Mouse (Mus musculus) MEL (cell line): ENCODE results near the gene Slc5a6. TPM values are rescaled to one million over a fixed set of nuclear protein-coding genes. Genes with fewer than 3 reads are reported as not detected.

ENCODE experiments used
- DNase-seq: peaks from one replicate; pipeline ENCODE4 v3.0.0; 2011; ENCODE audit warnings: low read depth, low spot score
- H3K27ac ChIP-seq: 2 replicates; pipeline ENCODE4 v1.5.1; 2012; ENCODE audit warnings: low read depth, mild to moderate bottlenecking, control low read depth, low read length, moderate library complexity; ENCODE audit not compliant: control insufficient read depth
- H3K27me3 ChIP-seq, 2 experiments: fragments of 150-350 bp in 1 of 2; sonication (generic) in 1 of 2; 2 replicates each; pipeline ENCODE4 v1.6.1; 2012; ENCODE audit warnings: low read length in 2 of 2, mild to moderate bottlenecking in 2 of 2, improper control_type of control experiment in 1 of 2, moderate library complexity in 1 of 2; ENCODE audit not compliant: insufficient read depth in 2 of 2, control insufficient read depth in 1 of 2
- H3K36me3 ChIP-seq, 2 experiments: 2 replicates each; pipeline ENCODE4 v1.6.1; 2012 to 2014; ENCODE audit warnings: low read length in 2 of 2, improper control_type of control experiment in 1 of 2, inconsistent platforms in 1 of 2, mild to moderate bottlenecking in 1 of 2; ENCODE audit not compliant: insufficient read depth in 2 of 2, control insufficient read depth in 1 of 2
- H3K4me1 ChIP-seq, 2 experiments: fragments of 150-350 bp in 1 of 2; sonication (generic) in 1 of 2; 2 replicates each; pipeline ENCODE4 v1.6.1; 2012; ENCODE audit warnings: low read length in 2 of 2, improper control_type of control experiment in 1 of 2, mild to moderate bottlenecking in 1 of 2; ENCODE audit not compliant: insufficient read depth in 2 of 2, control insufficient read depth in 1 of 2
- H3K4me3 ChIP-seq, 2 experiments: fragments of 150-350 bp in 1 of 2; sonication (generic) in 1 of 2; 2 replicates each; pipeline ENCODE4 v1.5.1; 2012; ENCODE audit warnings: low read depth in 2 of 2, low read length in 2 of 2, mild to moderate bottlenecking in 2 of 2, moderate library complexity in 2 of 2, control low read depth in 1 of 2, improper control_type of control experiment in 1 of 2; ENCODE audit not compliant: control insufficient read depth in 1 of 2, insufficient read depth in 1 of 2
- H3K79me2 ChIP-seq: 2 replicates; pipeline ENCODE4 v1.6.1; 2012; ENCODE audit warnings: mild to moderate bottlenecking, low read length, moderate library complexity; ENCODE audit not compliant: control insufficient read depth, poor library complexity, insufficient read depth
- H3K9ac ChIP-seq: 2 replicates; pipeline ENCODE4 v1.6.1; 2012; ENCODE audit warnings: low read depth, mild to moderate bottlenecking, control low read depth, low read length, moderate library complexity; ENCODE audit not compliant: control insufficient read depth, poor library complexity, severe bottlenecking
- H3K9me3 ChIP-seq: fragments of 150-350 bp; sonication (generic); replicated peaks from 2 replicates; pipeline ENCODE4 v1.6.1; 2012; ENCODE audit warnings: mild to moderate bottlenecking, low read length, improper control_type of control experiment, moderate library complexity; ENCODE audit not compliant: insufficient read depth
- BHLHE40 ChIP-seq: IDR thresholded peaks from 2 replicates; pipeline ENCODE4 v1.6.1; 2012; ENCODE audit warnings: low read depth, mild to moderate bottlenecking, inconsistent platforms, low read length, improper control_type of control experiment, borderline replicate concordance
- CTCF ChIP-seq, 3 experiments: IDR thresholded peaks in 2 of 3; conservative IDR thresholded peaks in 1 of 3; 2 replicates each; pipeline ENCODE4 v1.5.1; 2011 to 2012; ENCODE audit warnings: low read length in 3 of 3, low read depth in 2 of 3, mild to moderate bottlenecking in 2 of 3, improper control_type of control experiment in 1 of 3, inconsistent platforms in 1 of 3, mixed read lengths in 1 of 3, moderate library complexity in 1 of 3; ENCODE audit not compliant: control insufficient read depth in 1 of 3, insufficient read depth in 1 of 3, poor library complexity in 1 of 3, severe bottlenecking in 1 of 3
- E2F4 ChIP-seq: IDR thresholded peaks from 2 replicates; pipeline ENCODE4 v1.6.1; 2011; ENCODE audit warnings: low read depth, low read length, improper control_type of control experiment, borderline replicate concordance
- ELF1 ChIP-seq: IDR thresholded peaks from 2 replicates; pipeline ENCODE4 v1.6.1; 2014; ENCODE audit warnings: low read depth, mild to moderate bottlenecking, inconsistent platforms, low read length, improper control_type of control experiment, moderate library complexity
- EP300 ChIP-seq, 2 experiments: IDR thresholded peaks; 2 replicates each; pipeline ENCODE4 v1.6.1; 2011; ENCODE audit warnings: improper control_type of control experiment in 2 of 2, low read length in 2 of 2, low read depth in 1 of 2, mild to moderate bottlenecking in 1 of 2
- ETS1 ChIP-seq: IDR thresholded peaks from 2 replicates; pipeline ENCODE4 v1.6.1; 2012; ENCODE audit warnings: low read depth, mild to moderate bottlenecking, inconsistent platforms, low read length, improper control_type of control experiment, moderate library complexity
- HCFC1 ChIP-seq: IDR thresholded peaks from 2 replicates; pipeline ENCODE4 v1.6.1; 2012; ENCODE audit warnings: low read depth, mild to moderate bottlenecking, inconsistent platforms, low read length, improper control_type of control experiment, moderate library complexity
- JUND ChIP-seq: IDR thresholded peaks from 2 replicates; pipeline ENCODE4 v1.6.1; 2011; ENCODE audit warnings: low read depth, mild to moderate bottlenecking, improper control_type of control experiment, low read length
- KAT2A ChIP-seq: conservative IDR thresholded peaks from 2 replicates; pipeline ENCODE4 v1.6.1; 2012; ENCODE audit warnings: low read depth, low read length, improper control_type of control experiment, inconsistent platforms
- MAFK ChIP-seq: IDR thresholded peaks from 2 replicates; pipeline ENCODE4 v1.6.1; 2011; ENCODE audit warnings: low read depth, mild to moderate bottlenecking, low read length, improper control_type of control experiment, borderline replicate concordance
- MAX ChIP-seq: IDR thresholded peaks from 2 replicates; pipeline ENCODE4 v1.6.1; 2011; ENCODE audit warnings: low read length, improper control_type of control experiment
- MXI1 ChIP-seq: IDR thresholded peaks from 2 replicates; pipeline ENCODE4 v1.6.1; 2011; ENCODE audit warnings: mild to moderate bottlenecking, low read depth, low read length, improper control_type of control experiment
- MYB ChIP-seq: IDR thresholded peaks from 2 replicates; pipeline ENCODE4 v1.6.1; 2011; ENCODE audit warnings: mild to moderate bottlenecking, low read depth, low read length, improper control_type of control experiment
- MYC ChIP-seq: IDR thresholded peaks from 2 replicates; pipeline ENCODE4 v1.6.1; 2011; ENCODE audit warnings: low read depth, mild to moderate bottlenecking, low read length, improper control_type of control experiment, moderate library complexity
- POLR2A ChIP-seq, 2 experiments: IDR thresholded peaks; 2 replicates each; pipeline ENCODE4 v1.6.1; 2011 to 2012; ENCODE audit warnings: low read length in 2 of 2, mild to moderate bottlenecking in 2 of 2, control low read depth in 1 of 2, improper control_type of control experiment in 1 of 2, low read depth in 1 of 2, moderate library complexity in 1 of 2; ENCODE audit not compliant: control insufficient read depth in 1 of 2, insufficient read depth in 1 of 2, poor library complexity in 1 of 2
- RAD21 ChIP-seq: IDR thresholded peaks from 2 replicates; pipeline ENCODE4 v1.6.1; 2011; ENCODE audit warnings: mild to moderate bottlenecking, low read depth, low read length, improper control_type of control experiment
- SIN3A ChIP-seq: IDR thresholded peaks from 2 replicates; pipeline ENCODE4 v1.6.1; 2012; ENCODE audit warnings: low read length, improper control_type of control experiment, inconsistent platforms
- SMC3 ChIP-seq: IDR thresholded peaks from 2 replicates; pipeline ENCODE4 v1.6.1; 2011; ENCODE audit warnings: low read depth, low read length, improper control_type of control experiment
- TAL1 ChIP-seq: IDR thresholded peaks from 2 replicates; pipeline ENCODE4 v1.6.1; 2012; ENCODE audit warnings: mild to moderate bottlenecking, inconsistent platforms, low read length, moderate library complexity, mixed read lengths
- TCF12 ChIP-seq: IDR thresholded peaks from 2 replicates; pipeline ENCODE4 v1.6.1; 2014; ENCODE audit warnings: low read depth, mild to moderate bottlenecking, inconsistent platforms, low read length, improper control_type of control experiment, moderate library complexity
- UBTF ChIP-seq: IDR thresholded peaks from 2 replicates; pipeline ENCODE4 v1.6.1; 2012; ENCODE audit warnings: low read depth, mild to moderate bottlenecking, inconsistent platforms, low read length, improper control_type of control experiment, moderate library complexity, borderline replicate concordance; ENCODE audit not compliant: insufficient read depth
- USF1 ChIP-seq: IDR thresholded peaks from 2 replicates; pipeline ENCODE4 v1.6.1; 2014; ENCODE audit warnings: low read depth, mild to moderate bottlenecking, inconsistent platforms, low read length, improper control_type of control experiment, moderate library complexity
- USF2 ChIP-seq, 2 experiments: IDR thresholded peaks; 2 replicates each; pipeline ENCODE4 v1.6.1; 2011 to 2012; ENCODE audit warnings: improper control_type of control experiment in 2 of 2, low read length in 2 of 2, borderline replicate concordance in 1 of 2, inconsistent platforms in 1 of 2, low read depth in 1 of 2, mild to moderate bottlenecking in 1 of 2; ENCODE audit not compliant: insufficient read depth in 1 of 2
- ZMIZ1 ChIP-seq: IDR thresholded peaks from 2 replicates; pipeline ENCODE4 v1.6.1; 2012; ENCODE audit warnings: low read depth, mild to moderate bottlenecking, inconsistent platforms, low read length, improper control_type of control experiment, moderate library complexity
- polyA plus RNA-seq, 2 experiments: library from polyadenylated mRNA; stranded (reverse) in 1 of 2; unstranded in 1 of 2; fragments of >175 nt in 1 of 2; fragments of >200 nt in 1 of 2; gene quantifications; 2 replicates each; pipeline versions ENCODE4 v1.2.1 to v1.2.4; 2012; ENCODE audit warnings: low replicate concordance in 2 of 2, low read depth in 1 of 2; ENCODE audit not compliant: insufficient read length in 2 of 2, insufficient read depth in 1 of 2, missing spikeins in 1 of 2
- total RNA-seq: library from RNA; depleted of rRNA; stranded (reverse); fragments of 300-350 nt; gene quantifications from 2 replicates; pipeline ENCODE4 v1.2.3, GENCODE M21; 2012

Slc5a6 gene
- total and polyA plus RNA-seq, 3 experiments = 34.5 to 41.7 TPM; not detected in 1

GRCm38 (mm10) chr5:31001560-31001959 is 47.2 kb downstream of the Slc5a6 start:
- Histone ChIP-seq H3K27me3 (0 out of 4 replicates have a peak, but pooled peaks cover under 1 to 4% of the 10 kb centered on the region in 2 experiments), H3K4me3 (no peak overlapping the region), H3K27ac (no peak overlapping the region), H3K9ac (no peak overlapping the region), H3K9me3 (no peaks in the 10 kb centered on the region), H3K79me2 (no peaks in the 10 kb centered on the region), H3K4me1 (no peaks in the 10 kb centered on the region), H3K36me3 (no peaks in the 10 kb centered on the region)
- TF ChIP-seq EP300 (IDR thresholded peaks at IDR 0.05; ENCODE audit: low read depth in 1 of 2, low read length in 2 of 2) = no peak
- TF ChIP-seq RAD21 = peak; percentile 23
- no peak for TF ChIP-seq TAL1
- peak; percentile 39 for TF ChIP-seq SMC3
- peak; percentile 37 to 56 (median 49) for TF ChIP-seq CTCF (IDR thresholded peaks at IDR 0.05 in 2 of 3, conservative IDR thresholded peaks at IDR 0.05 in 1 of 3; ENCODE audit: control insufficient read depth in 1 of 3, insufficient read depth in 1 of 3, low read depth in 2 of 3, low read length in 3 of 3, poor library complexity in 1 of 3, severe bottlenecking in 1 of 3)
- DNase-seq = peak; percentile 51

- no peaks in the 10 kb centered on the region for H3K36me3 ChIP-seq
- no peak overlapping the region for H3K4me3 ChIP-seq
- TF ChIP-seq ZMIZ1 = no peak
- no peak for TF ChIP-seq CTCF (IDR thresholded peaks at IDR 0.05 in 2 of 3, conservative IDR thresholded peaks at IDR 0.05 in 1 of 3; ENCODE audit: control insufficient read depth in 1 of 3, insufficient read depth in 1 of 3, low read depth in 2 of 3, low read length in 3 of 3, poor library complexity in 1 of 3, severe bottlenecking in 1 of 3)
- peak; percentile 91 for TF ChIP-seq USF1
- peak; percentile 83 for TF ChIP-seq BHLHE40
- TF ChIP-seq MAX = peak; percentile 87
- TF ChIP-seq MYC = no peak
- TF ChIP-seq USF2 (IDR thresholded peaks at IDR 0.05; ENCODE audit: borderline replicate concordance in 1 of 2, insufficient read depth in 1 of 2, low read depth in 1 of 2, low read length in 2 of 2) = peak in 1 of 2 experiments; percentile 76; a peak in 3 of 4 replicates
- TF ChIP-seq UBTF = no peak
- peak; percentile 65 for TF ChIP-seq MAFK
- no peaks in the 10 kb centered on the region for H3K79me2 ChIP-seq
- H3K27me3 ChIP-seq = 0 out of 4 replicates have a peak, but pooled peaks cover 0 to 6% of the 10 kb centered on the region in 2 experiments
- no peak overlapping the region for H3K27ac ChIP-seq
- H3K4me1 ChIP-seq = no peaks in the 10 kb centered on the region
- no peaks in the 10 kb centered on the region for H3K9me3 ChIP-seq
- peak; percentile 47 for DNase-seq
- H3K9ac ChIP-seq = no peak overlapping the region
These were observed 47.7 kb downstream of the Slc5a6 start for GRCm38 (mm10) chr5:31000993-31001392.

- Histone ChIP-seq H3K9me3 (no peaks in the 10 kb centered on the region), H3K4me3 (no peak overlapping the region), H3K79me2 (no peaks in the 10 kb centered on the region), H3K36me3 (no peaks in the 10 kb centered on the region), H3K9ac (no peak overlapping the region), H3K27ac (no peak overlapping the region), H3K4me1 (no peaks in the 10 kb centered on the region), H3K27me3 (peaks cover 0 to 5% of the 10 kb centered on the region in 2 experiments; a peak in 1 of 4 replicates)
- no peak for DNase-seq
- no peak for TF ChIP-seq JUND
- no peak for TF ChIP-seq E2F4
- no peak for TF ChIP-seq HCFC1
- no peak for TF ChIP-seq SIN3A
- no peak for TF ChIP-seq ELF1
- TF ChIP-seq USF1 = no peak
- TF ChIP-seq ZMIZ1 = no peak
- no peak for TF ChIP-seq UBTF
- TF ChIP-seq MXI1 = no peak
- TF ChIP-seq EP300 (IDR thresholded peaks at IDR 0.05; ENCODE audit: low read depth in 1 of 2, low read length in 2 of 2) = no peak
- no peak for TF ChIP-seq MYB
- TF ChIP-seq ETS1 = no peak
- no peak for TF ChIP-seq KAT2A
- no peak for TF ChIP-seq TCF12
- no peak for TF ChIP-seq POLR2A (IDR thresholded peaks at IDR 0.05; ENCODE audit: control insufficient read depth in 1 of 2, insufficient read depth in 1 of 2, low read depth in 1 of 2, low read length in 2 of 2, poor library complexity in 1 of 2)
These were observed 48.6 kb downstream of the Slc5a6 start for GRCm38 (mm10) chr5:31000122-31000521.
